Mouse (Mus musculus) kidney, adult 2 months (tissue): ENCODE results near the gene Pygm. TPM values are rescaled to one million over a fixed set of nuclear protein-coding genes. Genes with fewer than 3 reads are reported as not detected.

Experiments
- DNase-seq: peaks from one replicate; pipeline ENCODE4 v3.0.0; 2021
- H3K27ac ChIP-seq: fragments of 200-500 bp; 2 replicates; pipeline ENCODE4 v1.5.1; 2012; ENCODE audit warnings: low read depth, low read length, control low read depth, inconsistent platforms; ENCODE audit not compliant: insufficient read depth
- H3K27me3 ChIP-seq: fragments of 200-500 bp; replicated peaks from 2 replicates; pipeline ENCODE4 v1.6.1; 2012; ENCODE audit warnings: mild to moderate bottlenecking, moderate library complexity, low read length, inconsistent platforms; ENCODE audit not compliant: control insufficient read depth, insufficient read depth
- H3K36me3 ChIP-seq: fragments of 200-500 bp; 2 replicates; pipeline ENCODE4 v1.6.1; 2012; ENCODE audit warnings: mild to moderate bottlenecking, moderate library complexity, low read length, inconsistent platforms; ENCODE audit not compliant: control insufficient read depth, insufficient read depth
- H3K4me1 ChIP-seq: fragments of 200-500 bp; 2 replicates; pipeline ENCODE4 v1.6.1; 2011; ENCODE audit warnings: low read length; ENCODE audit not compliant: control insufficient read depth, insufficient read depth
- H3K4me3 ChIP-seq: fragments of 200-500 bp; 2 replicates; pipeline ENCODE4 v1.5.1; 2011; ENCODE audit warnings: mild to moderate bottlenecking, low read depth, low read length, control low read depth; ENCODE audit not compliant: insufficient read depth
- CTCF ChIP-seq: fragments of 200-500 bp; conservative IDR thresholded peaks from 2 replicates; pipeline ENCODE4 v1.5.1; 2011; ENCODE audit warnings: low read depth, mild to moderate bottlenecking, control low read depth, low read length, moderate library complexity, mixed read lengths; ENCODE audit not compliant: insufficient read depth, insufficient read length
- POLR2A ChIP-seq: fragments of 200-500 bp; IDR thresholded peaks from one replicate; pipeline ENCODE4 v1.6.1; 2011; ENCODE audit warnings: low read depth, low read length, control low read depth
- WGBS: fragments of 180-500 bp; shearing (Covaris S2); methylation state at CpG from one replicate; pipeline ENCODE4 v1.1.7; 2018; 5-methylcytosine and 5-hydroxymethylcytosine counted together
- polyA plus RNA-seq: library from polyadenylated mRNA; depleted of rRNA; stranded (reverse); fragments of >200 nt; gene quantifications from 2 replicates; pipeline ENCODE4 v1.2.3, GENCODE M21; 2012

Pygm gene
- polyA plus RNA-seq, 1 experiment = 47.1 TPM

DNA sequence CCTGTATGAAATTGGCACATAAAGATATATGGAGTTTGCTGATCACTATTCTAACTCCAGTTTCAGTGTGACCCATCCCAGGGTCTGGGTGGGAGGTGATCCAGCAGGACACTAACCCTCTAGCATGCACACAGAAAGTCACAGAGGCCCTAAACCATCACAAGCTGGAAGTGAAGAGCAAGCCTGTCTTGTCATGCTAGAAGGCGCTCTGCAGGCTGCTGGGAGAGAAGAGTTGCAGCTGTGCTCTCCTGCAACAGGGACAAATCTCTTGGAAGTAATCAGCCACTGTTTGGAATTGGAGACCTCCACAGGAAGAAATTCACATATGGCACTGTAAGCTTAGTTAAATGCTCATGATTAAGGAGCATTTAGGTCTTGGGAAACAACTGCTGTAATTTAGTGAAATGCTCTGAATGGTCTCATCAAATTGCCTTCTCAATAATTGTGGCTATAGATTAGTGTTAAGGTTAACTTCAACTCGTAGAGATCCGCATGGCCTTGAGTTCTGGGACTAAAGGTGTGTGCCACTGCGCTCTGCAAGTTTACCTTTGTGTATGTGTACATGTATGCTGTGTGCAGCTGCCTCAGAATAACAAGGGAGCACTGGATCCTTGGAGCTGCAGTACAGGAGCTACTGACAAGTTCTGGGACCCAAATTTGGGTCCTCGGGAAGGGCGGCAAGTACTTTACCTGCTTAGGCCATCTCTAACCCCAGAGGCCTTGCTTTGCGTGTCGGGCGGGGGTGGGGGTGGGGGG, 3.6 kb upstream of the Pygm start:
- Histone ChIP-seq H3K27ac (no peak overlapping the region), H3K4me1 (0 out of 2 replicates have a peak, but pooled peaks cover 3% of the 10 kb centered on the region), H3K4me3 (no peak overlapping the region), H3K27me3 (no peaks in the 10 kb centered on the region), H3K36me3 (peaks cover 7% of the 10 kb centered on the region)
- TF ChIP-seq CTCF = no peak
- TF ChIP-seq POLR2A = no peak
- DNase-seq = no peak
- 93% methylated on average over 9 of the region's 9 CpGs for WGBS

DNA sequence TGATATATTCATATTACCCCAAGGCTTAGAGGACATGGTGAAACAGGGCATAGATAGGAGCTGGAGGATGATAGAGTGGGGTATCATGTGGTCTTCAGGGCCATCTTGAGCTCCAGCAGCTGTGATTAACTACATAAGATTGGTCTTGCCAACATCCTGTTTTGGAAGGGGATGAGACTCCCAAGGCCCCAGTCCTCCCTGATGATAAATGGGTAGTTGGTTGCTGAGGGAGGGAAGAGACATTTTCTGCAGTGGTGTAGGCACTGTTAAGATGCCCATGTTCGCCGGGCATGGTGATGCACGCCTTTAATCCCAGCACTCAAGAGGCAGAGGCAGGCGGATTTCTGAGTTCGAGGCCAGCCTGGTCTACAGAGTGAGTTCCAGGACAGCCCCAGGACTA, 3.0 kb upstream of the Pygm start:
- H3K27me3 ChIP-seq = no peaks in the 10 kb centered on the region
- no peak for TF ChIP-seq POLR2A
- no peak for TF ChIP-seq CTCF
- no peak overlapping the region for H3K27ac ChIP-seq
- H3K4me1 ChIP-seq = 0 out of 2 replicates have a peak, but pooled peaks cover 3% of the 10 kb centered on the region
- WGBS = 94% methylated on average over 5 of the region's 5 CpGs
- H3K4me3 ChIP-seq = no peak overlapping the region
- no peak for DNase-seq
- H3K36me3 ChIP-seq = peaks cover 5% of the 10 kb centered on the region

- TF ChIP-seq POLR2A (no peak), CTCF (no peak)
- no peaks in the 10 kb centered on the region for H3K27me3 ChIP-seq
- H3K27ac ChIP-seq = no peak overlapping the region
- peaks cover under 1% of the 10 kb centered on the region for H3K36me3 ChIP-seq
- H3K4me3 ChIP-seq = no peak overlapping the region
- H3K4me1 ChIP-seq = 0 out of 2 replicates have a peak, but pooled peaks cover 3% of the 10 kb centered on the region
- DNase-seq = no peak
- 72% methylated on average over 4 of the region's 4 CpGs for WGBS
Observed at GRCm38 (mm10) chr19:6382323-6382924, 1.8 kb upstream of the Pygm start.

DNA sequence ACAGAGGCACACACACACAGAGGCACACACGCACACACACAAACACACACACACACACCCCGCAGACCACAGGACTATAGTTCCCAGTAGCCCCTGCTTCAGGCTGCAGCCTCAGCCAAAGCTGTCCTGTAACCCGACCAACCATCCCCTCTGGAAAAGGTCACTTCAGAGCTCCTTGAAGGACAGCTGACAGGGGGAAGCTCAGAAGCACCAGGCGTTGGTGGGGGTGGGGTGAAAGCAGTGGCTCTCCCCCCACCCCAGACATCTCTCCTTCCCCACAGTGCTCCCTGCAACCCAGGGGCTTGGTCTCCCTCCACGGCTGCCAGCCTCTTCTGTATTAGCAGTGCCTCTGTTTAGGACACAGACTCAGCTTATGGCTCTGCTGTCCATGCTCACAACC, 729 bp upstream of the Pygm start:
- Histone ChIP-seq H3K27me3 (no peaks in the 10 kb centered on the region), H3K4me3 (no peak overlapping the region), H3K36me3 (no peaks in the 10 kb centered on the region), H3K4me1 (0 out of 2 replicates have a peak, but pooled peaks cover 3% of the 10 kb centered on the region), H3K27ac (no peak overlapping the region)
- TF ChIP-seq POLR2A (no peak), CTCF (no peak)
- no peak for DNase-seq
- WGBS = 39% methylated on average over 5 of the region's 5 CpGs

DNA sequence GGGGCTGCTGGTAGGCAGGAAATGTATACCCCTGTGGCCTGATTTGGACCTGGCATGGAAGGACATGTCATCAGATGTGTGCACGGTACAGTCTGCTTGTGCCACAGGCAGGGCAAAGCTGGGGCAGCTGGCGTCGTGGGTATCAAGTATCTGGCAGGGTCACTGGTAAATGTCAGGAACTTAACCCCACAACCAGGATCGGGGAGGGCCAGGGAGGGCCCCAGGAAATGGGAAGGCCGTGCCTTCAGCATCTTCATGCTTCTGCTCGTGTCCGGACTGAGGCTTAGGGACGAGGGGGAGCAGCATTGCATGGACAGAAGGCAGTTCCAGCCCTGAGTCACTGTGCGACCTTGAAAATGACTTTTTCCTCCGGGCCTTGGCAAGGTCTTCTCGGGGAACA, 755 bp downstream of the Pygm start:
- H3K4me3 ChIP-seq = peak overlapping the region; percentile 38
- no peak for DNase-seq

GRCm38 (mm10) chr19:6385419-6385818, 1.2 kb downstream of the Pygm start:
- H3K4me1 ChIP-seq = 0 out of 2 replicates have a peak, but pooled peaks cover 3% of the 10 kb centered on the region
- TF ChIP-seq CTCF = no peak
- no peak for TF ChIP-seq POLR2A
- H3K36me3 ChIP-seq = no peaks in the 10 kb centered on the region
- no peak for DNase-seq
- no peak overlapping the region for H3K27ac ChIP-seq
- 76% methylated on average over 5 of the region's 5 CpGs for WGBS
- H3K4me3 ChIP-seq = peak overlapping the region; percentile 38
- no peaks in the 10 kb centered on the region for H3K27me3 ChIP-seq

More for the DNA sequence above, 755 bp downstream of the Pygm start:
- Histone ChIP-seq H3K4me1 (0 out of 2 replicates have a peak, but pooled peaks cover 3% of the 10 kb centered on the region), H3K27ac (no peak overlapping the region), H3K27me3 (no peaks in the 10 kb centered on the region), H3K36me3 (no peaks in the 10 kb centered on the region)
- WGBS = 48% methylated on average over 11 of the region's 11 CpGs
- TF ChIP-seq POLR2A (no peak), CTCF (no peak)

GRCm38 (mm10) chr19:6385821-6386220, 1.6 kb downstream of the Pygm start:
- no peak for DNase-seq
- Histone ChIP-seq H3K4me3 (no peak overlapping the region), H3K36me3 (no peaks in the 10 kb centered on the region), H3K27me3 (no peaks in the 10 kb centered on the region), H3K27ac (no peak overlapping the region), H3K4me1 (0 out of 2 replicates have a peak, but pooled peaks cover 3% of the 10 kb centered on the region)
- TF ChIP-seq CTCF (no peak), POLR2A (no peak)
- WGBS = 91% methylated on average over 7 of the region's 7 CpGs
